Mouse (Mus musculus): Measurements from ENCODE around the gene Aqp6. TPM values are rescaled to one million over a fixed set of nuclear protein-coding genes. Genes with fewer than 3 reads are reported as not detected.

Gene Aqp6
- polyA plus RNA-seq, 1 experiment from 2014 or later, result 0.20 TPM

DNA sequence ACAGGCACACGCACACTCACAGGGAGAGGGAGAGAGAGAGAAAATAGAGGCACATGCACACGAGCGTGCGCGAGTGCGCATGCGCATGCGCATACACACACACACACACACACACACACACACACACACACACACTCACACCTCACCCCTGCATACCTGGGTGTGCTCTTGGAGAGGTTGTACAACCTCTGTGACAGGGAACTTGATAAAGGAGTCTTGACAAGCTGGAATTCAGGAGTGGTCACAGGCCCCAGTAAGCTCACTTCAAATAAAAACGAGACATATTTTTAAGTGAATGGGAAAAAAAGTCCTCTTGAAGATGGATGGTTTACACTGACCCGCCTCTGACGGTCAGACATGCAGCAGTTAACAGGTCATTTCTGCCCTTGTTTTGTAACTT is 20.9 kb downstream of the Aqp6 start:
- no peak for ATAC-seq (ENCODE audit: low FRiP score, low read depth)
- Histone ChIP-seq H3K36me3 (peaks cover 75% of the 10 kb centered on the region), H3K9me3 (no peaks in the 10 kb centered on the region), H3K4me1 (no peaks in the 10 kb centered on the region), H3K27me3 (peaks cover under 1% of the 10 kb centered on the region; the same call in 1 of the 2 replicates), H3K4me2 (replicated peaks) (no peak overlapping the region), H3K4me3 (no peak overlapping the region), H3K27ac (replicated peaks) (no peak overlapping the region), H3K9ac (replicated peaks) (no peak overlapping the region)
- WGBS, result 94% methylated on average over 11 of the region's 11 CpGs

DNA sequence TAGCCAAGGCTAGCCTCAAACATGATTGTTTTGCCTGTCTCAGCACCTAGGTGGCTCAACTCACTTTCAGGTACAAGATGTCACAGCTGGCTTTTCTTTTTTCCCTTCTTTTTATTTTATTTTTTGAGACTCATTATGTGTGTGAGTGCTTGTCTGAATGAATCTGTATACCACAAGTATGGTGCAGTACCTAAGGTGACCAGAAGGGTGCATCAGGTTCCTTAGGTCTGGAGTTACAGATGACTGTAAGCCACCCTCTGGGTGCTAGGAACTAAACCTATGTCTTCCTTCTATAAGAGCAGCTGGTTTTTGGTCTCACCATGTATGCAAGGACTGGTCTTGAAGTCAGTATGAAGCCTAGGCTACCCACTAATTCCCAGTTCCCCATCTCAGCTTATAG is 30.4 kb downstream of the Aqp6 start:
- H3K9me3 ChIP-seq, result peaks cover 4% of the 10 kb centered on the region; the same call in 1 of the 2 replicates
- no peak overlapping the region for H3K4me2 ChIP-seq (replicated peaks)
- H3K27ac ChIP-seq (replicated peaks), result no peak overlapping the region
- H3K27me3 ChIP-seq, result no peaks in the 10 kb centered on the region
- no peak for ATAC-seq (ENCODE audit: low FRiP score, low read depth)
- no peaks in the 10 kb centered on the region for H3K4me1 ChIP-seq
- H3K36me3 ChIP-seq, result peaks cover 92% of the 10 kb centered on the region
- H3K4me3 ChIP-seq, result no peak overlapping the region
- no peak overlapping the region for H3K9ac ChIP-seq (replicated peaks)

DNA sequence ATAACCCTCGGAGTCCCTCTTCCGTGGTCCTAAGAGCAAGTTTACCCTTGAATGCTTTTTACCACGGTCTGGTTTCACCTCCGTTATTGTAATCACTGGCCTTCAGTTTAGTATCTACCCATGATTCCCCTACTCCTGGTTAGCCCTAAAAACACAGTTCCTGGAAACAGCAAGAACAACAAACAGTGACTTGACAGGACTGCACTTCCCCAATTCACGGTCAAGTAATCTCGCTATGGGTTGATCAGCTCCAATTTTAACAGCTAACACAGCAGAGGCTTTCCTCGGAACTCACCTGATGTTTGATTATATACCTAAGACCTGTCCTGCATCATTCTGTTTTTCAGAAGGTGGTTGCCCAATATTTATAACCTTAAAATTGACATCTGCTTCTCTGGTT is 33.5 kb downstream of the Aqp6 start:
- H3K4me1 ChIP-seq, result 0 out of 2 replicates have a peak, but pooled peaks cover 3% of the 10 kb centered on the region
- H3K36me3 ChIP-seq, result peaks cover 90% of the 10 kb centered on the region
- no peak overlapping the region for H3K4me2 ChIP-seq (replicated peaks)
- H3K9me3 ChIP-seq, result peaks cover 4% of the 10 kb centered on the region; the same call in 1 of the 2 replicates
- H3K27ac ChIP-seq (replicated peaks), result no peak overlapping the region
- no peak for ATAC-seq (ENCODE audit: low FRiP score, low read depth)
- no peaks in the 10 kb centered on the region for H3K27me3 ChIP-seq
- WGBS, result 94% methylated on average over 7 of the region's 7 CpGs
- H3K9ac ChIP-seq (replicated peaks), result no peak overlapping the region
- no peak overlapping the region for H3K4me3 ChIP-seq

DNA sequence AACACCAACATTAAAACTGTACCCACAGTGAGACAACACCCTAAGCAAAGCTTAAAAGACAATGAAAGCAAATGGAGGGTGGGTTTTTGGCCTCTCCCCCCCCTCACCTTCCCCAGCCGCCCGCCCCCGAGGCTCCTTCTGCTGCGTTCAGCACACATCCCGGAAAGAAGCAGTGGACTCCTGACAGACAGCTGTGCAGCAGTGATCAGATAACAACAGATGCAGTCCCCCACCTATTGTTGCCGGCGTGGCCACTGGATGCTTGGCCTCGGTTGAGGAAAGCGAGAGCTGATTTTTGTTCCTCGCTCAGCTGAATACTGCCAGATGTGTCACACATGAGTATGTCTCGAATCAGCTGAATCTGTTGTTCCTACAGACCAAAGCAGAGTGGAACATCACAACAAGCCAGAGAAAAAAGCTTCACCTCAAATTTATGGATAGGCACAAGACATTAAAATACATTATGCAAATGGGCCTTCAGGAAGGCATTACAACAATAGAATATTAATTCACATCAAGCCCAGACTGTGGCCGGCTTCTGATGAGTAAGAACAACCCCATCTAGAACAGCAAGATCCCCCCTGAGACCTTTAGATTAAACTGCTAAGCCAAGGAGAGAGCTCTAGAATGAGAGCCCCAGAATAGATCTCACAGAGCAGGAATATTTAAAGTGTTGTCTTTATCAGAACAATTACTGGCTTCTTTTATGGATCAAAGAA is 36.4 kb downstream of the Aqp6 start:
- peak overlapping the region; percentile 9; the same call in 1 of the 2 replicates for H3K4me2 ChIP-seq (replicated peaks)
- peaks cover 4% of the 10 kb centered on the region; the same call in 1 of the 2 replicates for H3K4me1 ChIP-seq
- H3K27ac ChIP-seq (replicated peaks), result peak overlapping the region; percentile 84
- peaks cover 71% of the 10 kb centered on the region for H3K36me3 ChIP-seq
- WGBS, result 55% methylated on average over 12 of the region's 12 CpGs
- ATAC-seq (ENCODE audit: low FRiP score, low read depth), result no peak
- no peaks in the 10 kb centered on the region for H3K27me3 ChIP-seq
- no peaks in the 10 kb centered on the region for H3K9me3 ChIP-seq
- H3K9ac ChIP-seq (replicated peaks), result no peak overlapping the region
- no peak overlapping the region for H3K4me3 ChIP-seq

DNA sequence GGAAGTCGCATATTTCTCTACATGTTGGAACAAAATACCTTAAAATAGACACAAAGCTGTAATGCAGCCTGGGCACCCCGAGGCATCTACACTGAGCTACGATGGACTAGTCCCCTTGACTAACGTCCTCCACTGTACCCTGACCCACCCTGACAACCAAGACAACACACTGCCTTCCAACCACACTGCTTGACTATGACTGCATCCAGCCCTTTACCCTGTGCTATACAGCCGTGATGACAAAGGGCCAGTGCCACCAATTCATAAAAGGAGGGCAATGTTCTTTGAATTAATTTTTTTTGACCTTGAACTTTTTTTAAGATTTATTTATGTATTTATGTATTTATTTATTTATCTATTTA is 36.9 kb downstream of the Aqp6 start:
- H3K27me3 ChIP-seq, result no peaks in the 10 kb centered on the region
- peak overlapping the region; percentile 84 for H3K27ac ChIP-seq (replicated peaks)
- H3K9me3 ChIP-seq, result no peaks in the 10 kb centered on the region
- H3K36me3 ChIP-seq, result peaks cover 65% of the 10 kb centered on the region
- H3K4me2 ChIP-seq (replicated peaks), result no peak overlapping the region
- WGBS, result 77% methylated on average over 5 of the region's 5 CpGs
- peaks cover 6% of the 10 kb centered on the region; the same call in 1 of the 2 replicates for H3K4me1 ChIP-seq
- H3K9ac ChIP-seq (replicated peaks), result no peak overlapping the region
- peak; percentile 47; the same call in 1 of the 2 replicates for ATAC-seq (ENCODE audit: low FRiP score, low read depth)
- H3K4me3 ChIP-seq, result no peak overlapping the region

DNA sequence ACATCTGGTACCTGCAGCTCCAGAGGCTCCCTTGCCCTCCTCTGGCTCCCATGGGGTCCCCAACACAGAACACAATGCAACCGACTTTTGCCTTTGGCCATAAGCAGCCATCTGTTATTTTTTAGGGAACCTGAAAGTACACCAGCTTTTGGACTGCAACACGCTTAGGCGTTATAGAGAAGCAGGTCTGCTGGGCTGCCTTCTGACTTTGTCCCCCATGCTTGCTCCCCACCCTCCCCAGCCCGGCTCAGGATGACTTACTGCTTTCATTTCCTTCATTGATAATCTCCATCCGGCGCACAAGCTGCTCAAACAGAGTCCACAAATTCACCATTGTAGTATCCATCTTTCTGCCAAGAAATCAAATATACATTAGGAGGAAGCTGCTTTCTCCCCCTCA is 41.4 kb downstream of the Aqp6 start:
- H3K4me1 ChIP-seq, result peaks cover 36% of the 10 kb centered on the region
- H3K4me2 ChIP-seq (replicated peaks), result no peak overlapping the region
- H3K27ac ChIP-seq (replicated peaks), result peak overlapping the region; percentile 46; the same call in 1 of the 2 replicates
- no peaks in the 10 kb centered on the region for H3K27me3 ChIP-seq
- no peak overlapping the region for H3K4me3 ChIP-seq
- H3K36me3 ChIP-seq, result peaks cover 24% of the 10 kb centered on the region
- WGBS, result 72% methylated on average over 6 of the region's 6 CpGs
- no peak overlapping the region for H3K9ac ChIP-seq (replicated peaks)
- no peak for ATAC-seq (ENCODE audit: low FRiP score, low read depth)
- no peaks in the 10 kb centered on the region for H3K9me3 ChIP-seq

DNA sequence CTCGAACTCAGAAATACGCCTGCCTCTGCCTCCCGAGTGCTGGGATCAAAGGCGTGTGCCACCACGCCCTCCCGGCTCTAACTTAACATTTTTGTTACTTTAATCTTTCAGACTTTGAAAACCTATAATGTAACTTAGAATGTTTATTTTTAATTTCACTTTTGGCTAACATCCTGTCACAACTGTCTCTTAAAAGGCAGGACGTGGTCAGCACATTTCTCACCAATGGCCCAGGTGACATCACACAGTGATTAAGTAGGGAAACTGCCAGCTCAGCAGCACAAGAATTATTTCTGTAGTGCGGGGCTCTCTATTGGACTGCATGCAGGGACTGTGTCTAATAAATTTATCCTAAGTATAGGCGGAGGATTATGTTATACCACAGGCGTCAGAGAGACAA is 42.6 kb downstream of the Aqp6 start:
- WGBS, result 71% methylated on average over 10 of the region's 10 CpGs
- Histone ChIP-seq H3K9ac (replicated peaks) (no peak overlapping the region), H3K27ac (replicated peaks) (peak overlapping the region; percentile 56)

DNA sequence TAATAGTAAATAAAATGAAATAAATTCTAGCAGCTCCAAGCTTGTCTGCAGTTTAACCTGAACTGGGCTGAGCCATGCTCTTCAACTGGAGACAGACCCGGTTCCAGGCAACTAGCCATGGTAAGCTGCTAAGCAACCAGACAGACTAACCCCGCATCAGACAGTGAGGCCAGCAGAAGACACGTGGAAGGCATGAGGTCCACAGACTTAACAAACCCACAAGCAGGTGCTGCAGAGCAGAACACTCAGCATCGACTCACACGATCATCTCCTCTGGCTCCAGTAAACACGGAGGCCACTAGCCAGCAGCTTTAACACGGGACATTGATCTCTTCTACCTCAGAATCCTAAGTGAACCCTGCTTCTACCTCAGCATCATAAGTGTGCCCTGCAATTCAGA is 43.6 kb downstream of the Aqp6 start:
- no peak overlapping the region for H3K4me3 ChIP-seq
- H3K9me3 ChIP-seq, result no peaks in the 10 kb centered on the region
- H3K27ac ChIP-seq (replicated peaks), result peak overlapping the region; percentile 35; the same call in 1 of the 2 replicates
- 62% methylated on average over 7 of the region's 7 CpGs for WGBS
- no peak for ATAC-seq (ENCODE audit: low FRiP score, low read depth)
- no peaks in the 10 kb centered on the region for H3K27me3 ChIP-seq
- H3K9ac ChIP-seq (replicated peaks), result no peak overlapping the region
- peaks cover 8% of the 10 kb centered on the region for H3K36me3 ChIP-seq
- H3K4me2 ChIP-seq (replicated peaks), result no peak overlapping the region
- H3K4me1 ChIP-seq, result peaks cover 56% of the 10 kb centered on the region

More for the DNA sequence above, 42.6 kb downstream of the Aqp6 start:
- no peaks in the 10 kb centered on the region for H3K9me3 ChIP-seq
- H3K4me2 ChIP-seq (replicated peaks), result no peak overlapping the region
- no peak for ATAC-seq (ENCODE audit: low FRiP score, low read depth)
- no peak overlapping the region for H3K4me3 ChIP-seq
- H3K4me1 ChIP-seq, result peaks cover 47% of the 10 kb centered on the region
- no peaks in the 10 kb centered on the region for H3K27me3 ChIP-seq
- peaks cover 17% of the 10 kb centered on the region for H3K36me3 ChIP-seq

DNA sequence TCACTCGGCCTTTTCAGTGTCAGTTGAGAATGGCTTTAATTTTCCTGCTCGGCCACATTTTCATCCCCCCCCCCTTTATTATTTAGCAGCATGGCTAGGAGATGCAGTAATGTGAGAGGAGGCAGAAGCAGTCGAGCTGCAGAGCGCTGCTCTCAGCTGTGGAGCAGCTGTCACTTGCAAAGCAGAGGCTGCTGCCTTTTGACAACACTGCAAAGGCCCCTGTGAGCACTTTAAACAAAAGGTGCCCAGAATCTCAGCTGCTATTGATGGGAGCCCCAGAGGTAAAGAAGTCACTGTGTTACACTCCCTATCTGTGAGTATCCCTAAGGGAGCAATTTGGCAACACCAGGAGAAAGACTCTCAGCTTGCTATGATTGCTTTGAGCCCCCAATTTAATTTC is 47.1 kb downstream of the Aqp6 start:
- Histone ChIP-seq H3K9me3 (no peaks in the 10 kb centered on the region), H3K4me3 (no peak overlapping the region), H3K4me2 (replicated peaks) (peak overlapping the region; percentile 29), H3K9ac (replicated peaks) (peak overlapping the region; percentile 12; the same call in 1 of the 2 replicates), H3K27ac (replicated peaks) (peak overlapping the region; percentile 79), H3K4me1 (peaks cover 70% of the 10 kb centered on the region), H3K27me3 (peaks cover 10% of the 10 kb centered on the region), H3K36me3 (no peaks in the 10 kb centered on the region)
- ATAC-seq (ENCODE audit: low FRiP score, low read depth), result peak; percentile 35; the same call in 1 of the 2 replicates
- WGBS, result 20% methylated on average over 4 of the region's 4 CpGs

DNA sequence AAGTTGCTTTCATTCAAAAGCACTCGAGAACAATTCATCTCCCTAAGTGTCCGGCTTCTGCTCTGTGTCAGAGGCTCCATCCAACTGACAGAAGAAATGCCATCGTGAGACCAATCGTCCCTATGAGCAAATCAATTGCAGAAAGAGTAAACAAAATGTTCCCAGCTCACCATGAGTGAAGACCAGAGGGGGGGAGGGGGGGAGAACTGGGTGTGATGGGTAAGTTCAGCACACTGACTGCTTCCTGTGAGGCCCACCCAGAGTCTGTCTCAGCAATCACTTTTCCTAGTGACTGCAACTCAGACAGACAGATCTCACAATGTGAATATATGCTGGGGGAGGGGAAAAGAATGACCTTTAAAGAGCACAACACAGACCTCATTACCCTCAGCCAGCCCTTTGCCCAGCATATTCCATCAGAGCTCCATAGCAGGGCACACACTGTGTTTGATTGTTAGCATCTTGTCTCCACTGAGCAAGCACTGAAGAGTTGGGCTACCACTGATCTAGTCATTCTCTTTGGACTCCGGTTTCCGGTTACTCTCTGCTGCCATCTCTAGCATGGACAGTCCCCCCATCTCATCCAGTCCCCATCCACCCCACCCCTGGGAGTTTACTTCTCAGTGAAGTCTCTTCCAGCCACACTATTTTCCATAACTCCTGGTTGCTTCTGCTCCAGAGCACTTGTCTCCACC is 48.0 kb downstream of the Aqp6 start:
- peaks cover 74% of the 10 kb centered on the region for H3K4me1 ChIP-seq
- H3K36me3 ChIP-seq, result no peaks in the 10 kb centered on the region
- peak overlapping the region; percentile 79 for H3K4me2 ChIP-seq (replicated peaks)
- H3K27ac ChIP-seq (replicated peaks), result peak overlapping the region; percentile 67
- H3K9ac ChIP-seq (replicated peaks), result peak overlapping the region; percentile 39; the same call in 1 of the 2 replicates
- peak overlapping the region; percentile 93 for H3K4me3 ChIP-seq
- 22% methylated on average over 6 of the region's 6 CpGs for WGBS
- no peaks in the 10 kb centered on the region for H3K9me3 ChIP-seq
- no peak for ATAC-seq (ENCODE audit: low FRiP score, low read depth)
- peaks cover 19% of the 10 kb centered on the region for H3K27me3 ChIP-seq

DNA sequence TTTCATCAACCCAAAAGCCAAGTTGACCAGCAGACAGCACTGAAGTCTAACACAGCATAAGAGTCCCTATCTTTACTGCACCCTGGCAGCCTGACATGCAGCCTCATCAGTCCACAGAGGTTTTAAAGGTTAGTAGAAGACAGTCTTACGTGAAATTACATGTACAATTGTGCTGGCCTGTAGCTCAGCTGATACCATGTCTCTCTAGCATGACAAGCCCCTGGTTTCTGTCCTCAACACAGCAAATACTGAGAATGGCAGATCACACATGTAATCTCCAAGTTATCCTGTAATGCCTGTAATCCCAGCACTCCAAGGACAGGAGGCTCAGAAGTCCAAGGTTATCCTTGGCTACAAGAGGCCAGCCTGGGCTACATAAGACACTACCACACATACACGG is 49.1 kb downstream of the Aqp6 start:
- H3K9me3 ChIP-seq, result no peaks in the 10 kb centered on the region
- H3K9ac ChIP-seq (replicated peaks), result peak overlapping the region; percentile 84
- H3K4me1 ChIP-seq, result peaks cover 67% of the 10 kb centered on the region
- no peaks in the 10 kb centered on the region for H3K36me3 ChIP-seq
- WGBS, result 51% methylated on average over 2 of the region's 2 CpGs
- no peak for ATAC-seq (ENCODE audit: low FRiP score, low read depth)
- H3K27me3 ChIP-seq, result peaks cover 30% of the 10 kb centered on the region
- H3K4me3 ChIP-seq, result peak overlapping the region; percentile 93
- no peak overlapping the region for H3K27ac ChIP-seq (replicated peaks)
- H3K4me2 ChIP-seq (replicated peaks), result peak overlapping the region; percentile 79

DNA sequence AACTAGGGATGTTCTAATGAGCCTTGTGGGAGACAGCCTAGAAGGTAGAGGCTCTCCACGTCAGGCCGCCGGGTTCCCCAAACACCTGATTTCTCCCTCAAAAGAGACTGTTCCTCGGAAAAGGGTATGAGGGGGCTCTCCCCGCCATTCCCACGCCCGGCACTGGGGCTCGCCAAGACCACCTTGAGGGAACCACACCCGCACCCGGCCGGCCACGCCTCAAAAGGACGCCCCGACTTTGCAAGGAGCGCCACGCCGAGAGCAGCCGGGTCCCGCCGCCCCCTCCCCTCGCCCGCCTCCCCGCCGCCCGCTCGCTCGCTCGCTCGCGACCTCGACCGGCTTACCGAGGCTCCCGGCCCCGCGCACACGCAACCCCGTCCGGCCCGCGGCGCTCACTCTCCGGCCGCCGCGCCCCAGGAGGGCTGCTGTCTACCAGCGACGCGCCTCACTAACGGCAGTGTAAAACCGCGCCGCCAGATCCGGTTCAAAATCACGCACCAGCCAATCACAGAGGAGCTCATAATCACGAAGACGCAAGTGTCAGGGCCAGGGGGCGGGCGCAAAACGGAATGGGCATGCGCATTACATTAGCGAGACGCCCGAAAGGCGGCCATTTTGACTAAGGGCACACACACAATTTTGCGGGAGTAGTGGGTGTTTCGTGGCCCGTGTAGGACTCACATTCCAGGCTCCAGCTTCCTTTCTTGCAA is 50.1 kb downstream of the Aqp6 start, which contains the start of gene Racgap1:
TSS of gene Racgap1 (minus strand) at position 494 of the 710 bp plus-strand sequence.
- no peaks in the 10 kb centered on the region for H3K9me3 ChIP-seq
- H3K4me1 ChIP-seq, result peaks cover 57% of the 10 kb centered on the region
- H3K36me3 ChIP-seq, result no peaks in the 10 kb centered on the region
- H3K9ac ChIP-seq (replicated peaks), result peak within 1 kb of the TSS; percentile 84
- H3K4me3 ChIP-seq, result peak within 1 kb of the TSS; percentile 93
- H3K27me3 ChIP-seq, result peaks cover 40% of the 10 kb centered on the region
- peak within 1 kb of the TSS; percentile 50; the same call in 1 of the 2 replicates for H3K27ac ChIP-seq (replicated peaks)
- peak; percentile 88 for ATAC-seq (ENCODE audit: low FRiP score, low read depth)
- WGBS, result under 1% methylated on average over 63 of the region's 68 CpGs
- H3K4me2 ChIP-seq (replicated peaks), result peak within 1 kb of the TSS; percentile 79
